Mouse (Mus musculus) neural tube, embryonic 12.5 days (tissue): Measurements from ENCODE around the gene Timm29. TPM values are rescaled to one million over a fixed set of nuclear protein-coding genes. Genes with fewer than 3 reads are reported as not detected.
"Not testable (repeated sequence)": the region's sequence is repeated elsewhere in the genome, so short reads cannot be mapped to it uniquely, and the experiment has no call there.

Source experiments
- ATAC-seq: fragments of 200-750 bp; cut with Nextera tagmentation; 2 replicates; pipeline ENCODE4 v1.8.0; 2017; ENCODE audit warnings: low read depth, mild to moderate bottlenecking, moderate TSS enrichment, moderate library complexity; ENCODE audit not compliant: low FRiP score
- H3K27ac ChIP-seq: fragments of 300-500 bp; sonication (generic); 2 replicates; pipeline ENCODE4 v1.5.1; 2016
- H3K27me3 ChIP-seq: fragments of 300-500 bp; sonication (generic); replicated peaks from 2 replicates; pipeline ENCODE4 v1.6.1; 2016; ENCODE audit warnings: mild to moderate bottlenecking
- H3K36me3 ChIP-seq: fragments of 300-500 bp; sonication (generic); 2 replicates; pipeline ENCODE4 v1.6.1; 2016; ENCODE audit warnings: mild to moderate bottlenecking
- H3K4me1 ChIP-seq: fragments of 300-500 bp; sonication (generic); 2 replicates; pipeline ENCODE4 v1.6.1; 2016
- H3K4me2 ChIP-seq: fragments of 300-500 bp; sonication (generic); replicated peaks from 2 replicates; pipeline ENCODE4 v1.6.1; 2016; ENCODE audit warnings: mild to moderate bottlenecking
- H3K4me3 ChIP-seq: fragments of 300-500 bp; sonication (generic); 2 replicates; pipeline ENCODE4 v1.5.1; 2016
- H3K9ac ChIP-seq: fragments of 300-500 bp; sonication (generic); 2 replicates; pipeline ENCODE4 v1.6.1; 2016; ENCODE audit warnings: mild to moderate bottlenecking
- H3K9me3 ChIP-seq: fragments of 300-500 bp; sonication (generic); 2 replicates; pipeline ENCODE4 v1.6.1; 2016; ENCODE audit warnings: mild to moderate bottlenecking
- WGBS: fragments of 180-500 bp; shearing (Covaris S2); methylation state at CpG from one replicate; pipeline ENCODE4 v1.1.7; 2016; 5-methylcytosine and 5-hydroxymethylcytosine counted together
- polyA plus RNA-seq: library from polyadenylated mRNA; unstranded; fragments of >200 nt; fragmentation: Nextera tagmentation; extraction: Ambion mirVana; gene quantifications from 2 replicates; pipeline ENCODE4 v1.2.1, GENCODE M21; 2016

Timm29 gene
- polyA plus RNA-seq, 1 experiment from 2014 or later, result 62.4 TPM

DNA sequence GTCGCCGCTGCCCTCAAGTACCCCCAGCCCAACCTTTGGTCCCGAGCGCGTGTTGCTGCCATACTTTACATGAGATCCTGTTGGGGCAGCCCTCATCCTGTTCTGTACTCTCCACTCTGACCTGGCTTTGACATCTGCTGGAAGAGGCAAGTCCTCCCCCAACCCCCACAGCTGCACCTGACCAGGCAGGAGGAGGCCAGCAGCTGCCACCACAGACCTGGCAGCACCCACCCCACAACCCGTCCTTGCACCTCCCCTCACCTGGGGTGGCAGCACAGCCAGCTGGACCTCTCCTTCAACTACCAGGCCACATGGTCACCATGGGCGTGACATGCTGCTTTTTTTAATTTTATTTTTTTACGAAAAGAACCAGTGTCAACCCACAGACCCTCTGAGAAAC is 4.2 kb upstream of the Timm29 start:
- Histone ChIP-seq H3K9ac (no peak overlapping the region), H3K4me1 (peaks cover 10% of the 10 kb centered on the region), H3K36me3 (peaks cover 70% of the 10 kb centered on the region), H3K27ac (no peak overlapping the region), H3K4me2 (no peak overlapping the region), H3K27me3 (no peaks in the 10 kb centered on the region), H3K4me3 (no peak overlapping the region), H3K9me3 (no peaks in the 10 kb centered on the region)
- 93% methylated on average over 8 of the region's 8 CpGs for WGBS
- no peak for ATAC-seq

DNA sequence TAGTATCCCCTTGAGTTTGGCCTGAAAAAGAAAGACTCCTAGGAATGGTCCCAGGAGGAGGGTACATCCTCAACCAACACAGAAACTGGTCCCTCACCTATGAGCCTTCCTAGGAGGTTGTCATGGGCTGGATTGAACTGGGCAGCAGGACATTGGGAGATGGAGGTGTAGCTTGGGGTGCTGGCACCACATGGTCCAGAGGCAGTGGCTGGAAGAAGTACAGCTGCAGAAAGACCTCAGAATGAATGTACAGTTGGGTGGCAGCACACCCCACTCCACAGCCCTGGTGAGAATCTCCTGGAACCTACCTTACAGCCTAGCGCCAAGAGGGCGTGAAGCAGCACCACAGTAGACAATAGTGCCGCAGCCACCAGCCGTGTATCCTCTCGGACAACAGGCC is 3.0 kb upstream of the Timm29 start:
- H3K4me3 ChIP-seq, result no peak overlapping the region
- no peak overlapping the region for H3K27ac ChIP-seq
- H3K36me3 ChIP-seq, result peaks cover 63% of the 10 kb centered on the region
- H3K9ac ChIP-seq, result no peak overlapping the region
- H3K4me1 ChIP-seq, result peaks cover 21% of the 10 kb centered on the region
- whole genome bisulfite sequencing, result 95% methylated on average over 5 of the region's 5 CpGs
- ATAC-seq, result no peak
- H3K4me2 ChIP-seq, result no peak overlapping the region
- no peaks in the 10 kb centered on the region for H3K27me3 ChIP-seq
- no peaks in the 10 kb centered on the region for H3K9me3 ChIP-seq

DNA sequence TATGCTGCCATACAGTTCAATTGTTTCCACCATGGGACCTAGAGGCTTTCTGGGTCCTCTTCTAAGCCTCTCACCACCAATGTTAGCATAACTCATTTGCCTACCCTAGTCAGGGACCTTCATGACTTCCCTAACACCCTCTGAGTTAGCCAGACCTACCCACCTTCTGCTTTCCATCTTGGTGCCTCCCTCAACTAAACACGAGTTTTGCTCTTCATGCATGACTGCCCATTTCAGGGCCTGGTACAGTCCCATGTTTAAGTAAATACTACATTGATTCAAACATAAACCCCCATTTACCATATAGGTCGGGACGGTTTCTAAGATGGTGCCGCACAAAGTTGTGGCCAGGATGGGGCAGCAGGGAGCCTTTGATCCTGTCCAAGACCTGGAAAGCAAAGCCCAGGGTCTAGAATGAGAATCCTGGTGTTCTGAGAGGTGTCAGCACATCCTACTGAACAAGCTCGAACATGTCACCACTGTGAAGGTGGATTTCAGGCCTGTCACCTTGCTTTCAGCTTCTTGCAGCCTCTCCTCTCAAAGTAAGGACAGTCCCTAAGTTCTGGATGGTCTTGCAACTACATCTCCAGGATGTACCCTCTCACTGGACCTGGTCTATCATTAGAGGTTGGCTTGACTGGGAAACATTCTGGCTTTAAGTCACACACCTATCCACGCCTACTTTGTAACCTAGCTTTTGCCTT is 1.2 kb upstream of the Timm29 start:
- no peak for ATAC-seq
- H3K9me3 ChIP-seq, result no peaks in the 10 kb centered on the region
- 90% methylated on average over 6 of the region's 6 CpGs for WGBS
- H3K27me3 ChIP-seq, result no peaks in the 10 kb centered on the region
- peak overlapping the region; percentile 93 for H3K4me2 ChIP-seq
- peaks cover 24% of the 10 kb centered on the region for H3K4me1 ChIP-seq
- no peak overlapping the region for H3K27ac ChIP-seq
- peaks cover 58% of the 10 kb centered on the region for H3K36me3 ChIP-seq
- H3K9ac ChIP-seq, result no peak overlapping the region
- H3K4me3 ChIP-seq, result peak overlapping the region; percentile 97; the same call in 1 of the 2 replicates

DNA sequence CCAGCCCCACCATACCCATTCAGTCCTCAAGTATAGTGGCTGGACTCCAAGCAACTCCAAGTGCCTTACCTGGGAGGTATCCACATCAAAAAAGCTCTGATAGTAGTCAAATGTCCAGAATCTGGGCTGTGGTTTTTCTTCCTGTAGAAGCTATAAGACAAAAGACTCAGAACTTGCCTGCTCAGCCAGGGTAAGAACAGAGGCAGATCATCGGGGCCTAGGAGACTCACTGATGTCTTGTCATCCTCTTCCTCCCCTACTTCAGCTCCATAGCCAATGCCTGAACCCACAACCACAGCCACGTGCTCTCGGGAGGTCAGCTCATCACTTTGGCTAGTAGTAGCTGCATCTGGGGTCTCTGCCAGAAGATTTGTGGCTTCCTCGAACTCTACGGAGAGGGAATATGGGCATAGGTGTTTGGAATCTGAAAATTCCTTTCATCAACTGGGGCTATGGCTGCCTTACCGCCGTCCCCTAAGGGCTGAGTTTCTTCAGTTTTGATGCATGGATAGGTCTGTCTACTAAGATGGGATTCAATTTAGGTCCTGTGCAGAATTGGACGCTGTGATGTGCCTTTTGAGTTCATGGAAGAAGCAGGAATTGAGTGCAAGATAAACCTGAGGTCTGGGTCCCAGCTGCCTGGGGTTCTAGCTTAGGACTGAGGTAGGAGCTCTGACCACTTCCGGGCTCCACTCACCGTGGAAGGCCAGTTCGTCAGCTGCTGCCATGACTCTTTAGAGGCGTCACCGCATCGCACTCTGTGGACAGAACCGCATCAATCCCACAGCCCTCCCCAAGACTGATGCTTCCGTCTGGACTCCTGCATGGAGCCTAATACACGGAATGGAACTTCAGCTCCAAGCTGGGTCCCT is 455 bp upstream of the Timm29 start:
- H3K36me3 ChIP-seq, result peaks cover 52% of the 10 kb centered on the region
- no peaks in the 10 kb centered on the region for H3K9me3 ChIP-seq
- H3K27ac ChIP-seq, result no peak overlapping the region
- peak overlapping the region; percentile 97 for H3K4me3 ChIP-seq
- H3K27me3 ChIP-seq, result no peaks in the 10 kb centered on the region
- H3K9ac ChIP-seq, result peak overlapping the region; percentile 46
- peak overlapping the region; percentile 93 for H3K4me2 ChIP-seq
- peaks cover 24% of the 10 kb centered on the region for H3K4me1 ChIP-seq
- WGBS, result 21% methylated on average over 17 of the region's 17 CpGs
- ATAC-seq, result peak; percentile 79

DNA sequence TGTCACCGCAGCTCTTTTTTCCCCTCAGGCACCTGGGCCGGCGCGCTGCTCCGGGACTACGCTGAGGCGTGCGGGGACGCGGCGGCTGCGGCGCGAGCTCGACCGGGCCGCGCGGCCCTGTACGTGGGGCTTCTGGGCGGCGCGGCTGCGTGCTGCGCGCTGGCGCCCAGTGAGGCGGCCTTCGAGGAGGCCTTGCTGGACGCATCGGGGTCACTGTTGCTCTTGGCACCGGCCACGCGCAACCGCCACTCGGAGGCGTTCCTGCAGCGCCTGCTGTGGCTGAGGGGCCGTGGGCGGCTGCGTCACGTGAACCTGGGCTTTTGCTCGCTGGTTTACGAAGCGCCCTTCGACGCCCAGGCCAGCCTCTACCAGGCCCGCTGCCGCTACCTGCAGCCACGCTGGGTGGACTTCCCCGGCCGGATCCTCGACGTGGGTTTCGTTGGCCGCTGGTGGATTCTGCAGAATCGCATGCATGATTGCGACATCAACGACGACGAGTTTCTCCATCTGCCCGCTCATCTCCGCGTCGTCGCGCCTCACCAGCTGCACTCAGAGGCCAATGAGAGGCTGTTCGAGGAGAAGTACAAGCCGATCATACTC is 700 bp downstream of the Timm29 start:
- Histone ChIP-seq H3K4me1 (peaks cover 24% of the 10 kb centered on the region), H3K4me3 (peak overlapping the region; percentile 97), H3K9me3 (no peaks in the 10 kb centered on the region), H3K36me3 (peaks cover 40% of the 10 kb centered on the region), H3K27me3 (no peaks in the 10 kb centered on the region), H3K9ac (peak overlapping the region; percentile 93), H3K4me2 (peak overlapping the region; percentile 93), H3K27ac (peak overlapping the region; percentile 76; the same call in 1 of the 2 replicates)
- WGBS, result 2% methylated on average over 69 of the region's 69 CpGs
- peak; percentile 69 for ATAC-seq

DNA sequence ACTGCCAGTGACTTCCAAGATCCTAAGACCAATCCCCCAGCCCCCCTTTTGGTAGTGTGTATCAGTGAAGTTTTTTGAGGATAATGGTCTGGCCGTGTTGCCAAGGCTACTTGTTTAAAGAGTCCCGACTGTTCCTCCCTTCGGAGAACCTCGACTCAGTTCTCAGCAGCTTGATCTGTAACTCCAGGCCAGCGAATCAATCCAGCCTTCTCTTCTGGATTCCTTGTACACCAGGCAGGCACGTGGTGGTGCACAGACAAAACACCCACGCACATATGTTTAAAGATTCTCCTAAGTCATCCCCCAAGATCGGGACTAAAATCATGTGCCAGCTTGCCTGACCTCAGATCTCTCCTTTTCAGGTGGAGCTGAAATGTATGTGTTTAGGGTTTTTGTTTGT is 1.8 kb downstream of the Timm29 start:
- Histone ChIP-seq H3K36me3 (peaks cover 29% of the 10 kb centered on the region), H3K4me2 (peak overlapping the region; percentile 93), H3K9ac (0 out of 2 replicates have a peak overlapping the region, but pooled peaks have one; percentile 93), H3K4me3 (peak overlapping the region; percentile 97; the same call in 1 of the 2 replicates), H3K4me1 (peaks cover 24% of the 10 kb centered on the region)
- H3K27ac ChIP-seq, H3K9me3 ChIP-seq, ATAC-seq, H3K27me3 ChIP-seq: not testable (repeated sequence)
- 91% methylated on average over 8 of the region's 8 CpGs for WGBS

DNA sequence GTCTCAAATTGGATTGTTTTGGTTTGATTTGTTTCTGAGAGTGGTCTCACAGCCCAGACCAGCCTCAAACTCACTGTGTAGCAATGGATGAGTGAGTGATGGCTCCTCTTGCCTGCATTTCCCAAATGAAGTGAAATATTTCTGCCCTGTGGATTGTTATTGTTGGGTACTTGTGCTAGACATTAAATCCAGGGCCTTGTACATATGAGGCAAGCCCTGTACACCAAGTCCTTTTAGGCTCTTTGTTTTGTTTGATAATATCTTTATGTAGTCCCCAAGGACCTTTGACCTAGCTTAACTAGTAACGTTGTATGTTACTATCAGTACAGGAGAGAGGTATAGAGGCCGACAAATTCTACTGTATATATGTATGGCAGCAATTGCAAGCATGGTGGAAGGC is 2.3 kb downstream of the Timm29 start:
- H3K36me3 ChIP-seq, result peaks cover 24% of the 10 kb centered on the region
- peaks cover 24% of the 10 kb centered on the region for H3K4me1 ChIP-seq
- 94% methylated on average over 2 of the region's 2 CpGs for WGBS
- no peak overlapping the region for H3K9ac ChIP-seq
- H3K27me3 ChIP-seq, result no peaks in the 10 kb centered on the region
- H3K9me3 ChIP-seq, result no peaks in the 10 kb centered on the region
- no peak for ATAC-seq
- H3K4me2 ChIP-seq, result peak overlapping the region; percentile 93; the same call in 1 of the 2 replicates
- no peak overlapping the region for H3K4me3 ChIP-seq
- no peak overlapping the region for H3K27ac ChIP-seq

DNA sequence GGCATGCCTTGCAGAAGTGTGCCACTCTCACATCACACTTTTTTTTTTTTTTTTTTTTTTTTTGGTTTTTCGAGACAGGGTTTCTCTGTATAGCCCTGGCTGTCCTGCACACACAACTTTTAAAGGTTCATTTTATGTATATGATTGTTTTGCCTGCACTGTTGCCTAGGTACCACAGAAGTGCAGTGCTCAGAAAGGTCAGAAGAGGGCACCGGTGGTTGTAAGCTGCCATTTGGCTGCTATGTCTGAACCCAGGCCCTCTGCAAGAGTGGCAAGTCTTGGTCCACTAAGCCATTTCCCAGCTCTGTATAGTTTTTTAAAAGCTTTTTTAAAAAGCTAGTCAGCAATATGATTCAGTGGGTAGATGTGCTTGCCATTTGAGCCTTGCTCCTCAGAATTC is 5.7 kb downstream of the Timm29 start:
- H3K27ac ChIP-seq, result no peak overlapping the region
- H3K9me3 ChIP-seq, result no peaks in the 10 kb centered on the region
- 27% methylated on average over 2 of the region's 2 CpGs for WGBS
- H3K9ac ChIP-seq, result no peak overlapping the region
- H3K27me3 ChIP-seq, result no peaks in the 10 kb centered on the region
- H3K36me3 ChIP-seq, result peaks cover 14% of the 10 kb centered on the region
- H3K4me3 ChIP-seq, result no peak overlapping the region
- H3K4me1 ChIP-seq, result peaks cover 14% of the 10 kb centered on the region
- no peak overlapping the region for H3K4me2 ChIP-seq
- no peak for ATAC-seq

DNA sequence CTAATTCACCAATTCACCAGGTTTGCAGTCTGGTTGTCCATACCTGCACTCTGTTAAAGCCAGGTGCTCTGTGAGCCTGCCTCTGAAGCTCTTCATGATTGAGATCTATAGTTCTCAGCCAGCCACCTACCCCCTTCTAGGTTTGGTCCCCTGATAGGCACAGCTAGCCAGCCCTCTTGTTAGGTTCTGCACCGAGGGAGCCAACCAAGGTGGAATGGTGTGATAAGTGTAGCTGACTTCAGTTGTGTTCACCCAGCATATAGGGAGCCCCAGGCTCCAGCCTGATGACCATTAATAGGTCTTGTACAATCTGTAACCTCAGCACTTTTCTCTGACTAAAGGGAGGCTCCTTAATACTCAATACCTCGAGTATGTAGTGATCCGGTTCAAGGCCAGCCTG is 7.7 kb downstream of the Timm29 start:
- Histone ChIP-seq H3K4me3 (no peak overlapping the region), H3K27ac (no peak overlapping the region), H3K9me3 (no peaks in the 10 kb centered on the region), H3K9ac (no peak overlapping the region), H3K4me2 (no peak overlapping the region), H3K36me3 (peaks cover 8% of the 10 kb centered on the region; the same call in 1 of the 2 replicates), H3K27me3 (no peaks in the 10 kb centered on the region), H3K4me1 (no peaks in the 10 kb centered on the region)
- 79% methylated on average over 3 of the region's 3 CpGs for WGBS
- no peak for ATAC-seq

DNA sequence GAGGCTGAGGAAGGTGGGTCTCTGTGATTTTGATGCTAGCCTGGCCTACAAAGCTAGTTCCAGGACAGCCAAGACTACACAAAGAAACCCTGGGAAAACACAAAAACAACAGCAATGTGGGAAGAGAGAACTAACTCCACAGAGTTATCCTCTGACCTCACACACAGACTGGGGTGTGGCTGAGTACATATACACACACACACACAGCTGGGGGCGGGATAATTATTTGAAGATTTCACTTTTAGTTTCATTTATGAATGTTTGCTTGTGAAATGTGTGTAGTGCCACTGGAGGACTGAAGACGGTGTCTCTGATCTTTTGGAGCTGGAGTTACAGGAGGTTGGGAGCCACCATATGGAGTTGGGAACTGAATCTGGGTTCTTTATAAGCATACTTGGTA is 8.6 kb downstream of the Timm29 start:
- Histone ChIP-seq H3K27ac (no peak overlapping the region), H3K9ac (no peak overlapping the region), H3K9me3 (no peaks in the 10 kb centered on the region), H3K27me3 (no peaks in the 10 kb centered on the region), H3K36me3 (peaks cover 4% of the 10 kb centered on the region; the same call in 1 of the 2 replicates), H3K4me3 (no peak overlapping the region), H3K4me2 (no peak overlapping the region), H3K4me1 (no peaks in the 10 kb centered on the region)
- 83% methylated on average over 2 of the region's 2 CpGs for WGBS
- no peak for ATAC-seq

DNA sequence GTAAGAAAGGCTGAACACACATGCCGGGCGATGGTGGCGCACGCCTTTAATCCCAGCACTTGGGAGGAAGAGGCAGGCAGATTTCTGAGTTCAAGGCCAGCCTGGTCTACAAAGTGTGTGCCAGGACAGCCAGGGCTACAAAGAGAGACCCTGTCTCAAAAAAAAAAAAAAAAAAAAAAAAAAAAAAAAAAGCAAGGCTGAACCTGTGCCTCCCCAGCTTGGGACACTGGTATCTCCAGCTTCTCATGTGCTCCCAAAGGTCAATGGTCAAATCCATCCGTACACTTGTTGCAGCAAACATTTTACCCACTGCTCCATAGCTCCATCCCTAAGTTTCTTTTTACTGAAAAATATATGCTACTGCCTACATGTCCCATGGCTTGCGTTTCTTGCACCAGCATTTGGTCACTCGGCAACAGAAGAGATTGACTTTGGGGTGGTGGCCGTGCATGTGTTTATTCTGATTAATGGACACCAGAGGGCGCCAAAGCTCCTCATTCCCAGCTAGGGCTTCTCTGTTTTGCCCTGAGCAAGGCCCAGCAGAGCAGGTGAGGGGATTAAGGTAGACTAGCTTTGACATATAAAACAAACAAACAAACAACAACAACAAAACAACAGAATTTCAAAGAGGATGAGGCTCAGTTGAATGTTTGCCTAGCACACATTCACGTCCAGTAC is 9.3 kb downstream of the Timm29 start:
- H3K9ac ChIP-seq, result no peak overlapping the region
- H3K4me2 ChIP-seq, result no peak overlapping the region
- WGBS, result 49% methylated on average over 10 of the region's 10 CpGs
- H3K4me1 ChIP-seq, result no peaks in the 10 kb centered on the region
- no peaks in the 10 kb centered on the region for H3K27me3 ChIP-seq
- no peak for ATAC-seq
- no peaks in the 10 kb centered on the region for H3K36me3 ChIP-seq
- H3K4me3 ChIP-seq, result no peak overlapping the region
- no peak overlapping the region for H3K27ac ChIP-seq
- no peaks in the 10 kb centered on the region for H3K9me3 ChIP-seq

DNA sequence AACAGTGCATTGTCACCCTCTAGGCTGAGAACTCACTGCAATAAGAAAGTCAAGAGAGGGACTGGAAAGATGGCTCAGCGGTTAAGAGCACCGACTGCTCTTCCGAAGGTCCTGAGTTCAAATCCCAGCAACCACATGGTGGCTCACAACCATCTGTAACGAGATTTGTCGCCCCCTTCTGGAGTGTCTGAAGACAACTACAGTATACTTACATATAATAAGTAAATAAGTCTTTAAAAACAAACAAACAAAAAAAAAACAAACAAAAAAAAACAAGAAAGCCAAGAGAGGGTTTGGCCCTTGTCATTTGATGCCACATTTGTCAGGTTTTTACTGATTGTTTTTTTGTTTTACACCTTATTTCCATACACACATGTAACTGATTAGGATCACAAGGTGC is 11.6 kb downstream of the Timm29 start:
- Histone ChIP-seq H3K4me3 (no peak overlapping the region), H3K4me2 (no peak overlapping the region), H3K9me3 (no peaks in the 10 kb centered on the region), H3K9ac (no peak overlapping the region), H3K27me3 (no peaks in the 10 kb centered on the region), H3K36me3 (no peaks in the 10 kb centered on the region), H3K4me1 (no peaks in the 10 kb centered on the region), H3K27ac (no peak overlapping the region)
- WGBS, result 77% methylated on average over 5 of the region's 5 CpGs
- ATAC-seq, result no peak
